Mouse (Mus musculus): Measurements from ENCODE around the gene Cd4.
"Not testable (repeated sequence)": the region's sequence is repeated elsewhere in the genome, so short reads cannot be mapped to it uniquely, and the experiment has no call there.

Gene Cd4

DNA sequence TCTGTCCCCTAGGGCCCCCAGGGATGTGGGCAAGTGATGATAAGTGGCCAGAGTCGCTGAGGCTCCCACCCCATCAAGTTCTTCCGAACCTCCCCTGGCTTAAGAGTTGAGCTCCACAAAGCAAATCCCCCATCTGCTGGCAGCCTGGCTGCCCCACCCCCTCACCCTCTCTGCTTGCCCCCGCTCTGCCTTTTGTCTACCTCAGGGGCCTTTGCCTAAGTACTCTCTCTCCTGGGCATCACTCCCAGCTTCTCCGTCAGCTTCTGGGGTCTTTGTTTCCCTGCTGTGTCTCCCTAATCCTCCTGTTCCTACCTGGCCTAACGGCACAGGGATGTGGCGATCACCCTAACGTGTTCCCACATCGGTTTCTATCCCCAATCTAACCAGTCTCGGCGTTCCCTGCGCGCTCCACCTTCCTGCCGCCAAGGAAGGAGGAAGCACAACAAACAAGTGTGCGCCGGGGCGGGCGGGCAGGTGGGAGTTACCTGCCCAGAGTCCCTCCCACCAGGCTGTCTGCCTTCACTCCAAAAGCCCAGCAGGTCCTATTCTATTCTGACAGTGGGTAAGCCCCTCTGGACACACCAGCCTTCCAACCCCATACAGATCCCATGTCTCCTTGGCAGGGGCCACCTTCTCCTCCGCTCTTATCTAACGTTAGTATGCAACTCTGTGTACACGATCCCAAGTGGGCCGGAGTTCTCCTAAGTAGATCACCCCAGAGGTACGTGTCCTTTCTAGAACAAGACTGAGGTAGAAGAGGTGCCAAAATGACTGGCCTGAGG, 27.3 kb upstream of the Cd4 start:
- DNase-seq, result peak; percentile 43

- no peak for DNase-seq
Observed at GRCm38 (mm10) chr6:124914511-124914910, 26.5 kb upstream of the Cd4 start.

DNA sequence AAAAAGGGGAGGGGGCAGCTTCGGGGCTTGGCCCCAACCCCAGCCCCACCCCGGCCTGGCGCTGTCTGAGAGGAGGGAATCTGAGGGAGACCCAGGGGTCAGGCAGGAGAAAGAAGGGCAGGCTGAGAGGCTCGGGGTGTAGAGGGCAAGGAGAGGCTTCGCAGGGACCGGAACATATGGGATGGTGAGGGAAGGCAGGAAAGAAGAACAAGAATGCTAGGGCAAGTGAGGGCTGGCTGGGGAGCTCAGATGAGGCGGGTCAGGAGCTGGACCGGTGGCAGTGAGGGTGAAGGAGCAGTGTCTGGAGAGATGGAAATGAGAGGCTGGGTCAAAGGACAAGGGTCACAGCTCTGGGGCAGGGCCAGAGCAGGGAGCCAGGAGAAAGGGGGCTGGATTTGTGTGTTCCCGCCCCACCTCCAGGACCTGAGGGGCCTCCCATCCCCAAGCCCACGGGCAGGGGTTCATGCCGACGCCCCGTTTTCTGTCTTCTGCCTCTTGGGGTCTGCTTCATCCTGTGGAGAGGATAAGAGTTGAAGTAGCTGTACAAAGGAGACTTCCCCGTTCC, 25.8 kb upstream of the Cd4 start:
- DNase-seq, result no peak

DNA sequence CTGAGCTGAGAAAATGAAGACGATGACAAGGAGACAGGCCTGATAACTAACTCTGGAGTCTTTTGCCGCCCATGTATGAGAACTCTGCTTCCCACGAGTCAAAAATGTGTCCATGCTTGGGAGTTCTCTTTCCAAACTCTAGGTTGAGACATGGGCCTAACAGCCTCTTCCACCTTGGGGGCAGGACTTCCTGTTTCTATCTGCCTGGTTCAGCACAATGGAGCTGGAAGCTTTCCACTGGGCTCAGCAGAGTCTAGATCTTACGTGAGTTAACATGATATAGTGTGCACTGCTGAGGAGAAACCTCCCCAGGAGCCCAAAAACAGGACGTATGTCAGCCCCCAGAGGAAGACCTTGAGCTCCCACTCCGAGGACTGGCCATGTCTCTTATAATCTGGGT, 25.2 kb upstream of the Cd4 start:
- DNase-seq, result no peak

DNA sequence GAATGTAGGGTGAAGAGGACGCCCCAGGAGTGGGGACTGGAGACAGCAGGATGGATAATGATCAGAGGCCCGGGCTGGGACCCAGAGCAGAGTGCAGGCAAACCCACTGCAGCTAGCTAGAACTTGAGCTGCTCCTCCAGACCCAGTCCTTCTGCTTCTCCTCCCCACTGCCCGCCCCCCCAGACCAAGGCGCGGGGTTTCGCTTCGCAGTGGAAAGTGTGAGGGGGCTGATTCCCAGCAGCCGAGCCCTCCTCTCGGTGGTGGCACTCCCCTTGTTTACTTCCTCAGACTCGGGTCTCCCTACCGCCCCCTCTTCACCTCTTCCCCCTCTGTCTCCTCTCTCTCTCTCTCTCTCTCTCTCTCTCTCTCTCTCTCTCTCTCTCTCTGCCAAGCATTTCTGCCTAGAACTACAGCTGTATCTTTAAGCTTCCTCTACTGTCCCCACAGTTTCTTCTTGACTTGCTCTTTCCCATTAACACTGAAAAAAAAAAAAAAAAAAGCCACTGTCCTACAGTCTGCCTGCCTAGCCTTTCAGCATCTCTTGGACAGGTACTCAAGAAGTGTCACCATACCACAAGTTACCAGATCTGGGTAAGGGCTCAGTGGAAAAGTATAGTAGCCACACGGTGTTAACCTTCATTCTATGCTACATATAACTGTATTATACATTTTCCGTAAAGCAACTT, 23.7 kb upstream of the Cd4 start, which contains the start of gene Lag3:
Gene Lag3, minus strand, starts transcription at position 173 of the 686 bp plus-strand sequence.
- DNase-seq, result peak; percentile 68

DNA sequence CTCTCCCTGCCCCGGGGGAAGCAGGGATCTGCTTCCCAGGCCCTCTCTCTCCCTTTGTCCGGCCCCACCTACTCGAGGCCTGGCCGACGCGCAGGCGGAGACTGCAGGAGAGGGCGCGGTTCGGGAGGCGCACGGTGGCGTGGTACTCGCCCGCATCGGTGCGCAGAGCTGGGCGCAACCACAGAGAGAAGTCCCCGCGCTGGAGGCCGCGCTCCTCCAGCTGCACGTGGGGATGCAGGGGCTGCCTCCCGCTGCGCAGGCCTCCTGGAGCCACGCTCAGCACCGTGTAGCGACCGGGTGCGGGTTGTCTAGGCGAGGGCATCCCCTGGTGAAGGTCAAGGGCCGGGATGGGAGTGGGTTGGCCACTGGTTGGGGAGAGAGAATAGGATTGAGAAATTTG, 22.0 kb upstream of the Cd4 start:
- peak; percentile 61 for DNase-seq

DNA sequence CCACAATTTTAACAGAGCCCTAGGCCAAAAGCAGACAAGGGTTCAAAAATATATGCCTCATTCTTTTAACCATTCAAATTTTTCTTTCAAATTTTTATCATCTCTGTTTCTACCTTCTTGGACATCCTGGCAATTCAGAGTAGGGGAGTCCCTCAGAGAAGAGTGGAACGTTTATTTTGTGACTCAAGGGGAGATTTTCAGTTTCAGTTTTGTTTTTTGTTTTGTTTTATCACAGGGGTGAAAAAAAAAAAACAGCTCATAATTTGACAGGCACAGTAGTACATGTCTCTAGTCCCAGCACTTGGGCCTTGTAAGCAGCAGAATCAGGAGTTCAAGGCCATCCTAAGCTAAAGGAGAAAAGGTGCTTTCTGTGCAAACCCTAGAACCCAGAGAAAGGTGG, 19.7 kb upstream of the Cd4 start:
- no peak for DNase-seq

DNA sequence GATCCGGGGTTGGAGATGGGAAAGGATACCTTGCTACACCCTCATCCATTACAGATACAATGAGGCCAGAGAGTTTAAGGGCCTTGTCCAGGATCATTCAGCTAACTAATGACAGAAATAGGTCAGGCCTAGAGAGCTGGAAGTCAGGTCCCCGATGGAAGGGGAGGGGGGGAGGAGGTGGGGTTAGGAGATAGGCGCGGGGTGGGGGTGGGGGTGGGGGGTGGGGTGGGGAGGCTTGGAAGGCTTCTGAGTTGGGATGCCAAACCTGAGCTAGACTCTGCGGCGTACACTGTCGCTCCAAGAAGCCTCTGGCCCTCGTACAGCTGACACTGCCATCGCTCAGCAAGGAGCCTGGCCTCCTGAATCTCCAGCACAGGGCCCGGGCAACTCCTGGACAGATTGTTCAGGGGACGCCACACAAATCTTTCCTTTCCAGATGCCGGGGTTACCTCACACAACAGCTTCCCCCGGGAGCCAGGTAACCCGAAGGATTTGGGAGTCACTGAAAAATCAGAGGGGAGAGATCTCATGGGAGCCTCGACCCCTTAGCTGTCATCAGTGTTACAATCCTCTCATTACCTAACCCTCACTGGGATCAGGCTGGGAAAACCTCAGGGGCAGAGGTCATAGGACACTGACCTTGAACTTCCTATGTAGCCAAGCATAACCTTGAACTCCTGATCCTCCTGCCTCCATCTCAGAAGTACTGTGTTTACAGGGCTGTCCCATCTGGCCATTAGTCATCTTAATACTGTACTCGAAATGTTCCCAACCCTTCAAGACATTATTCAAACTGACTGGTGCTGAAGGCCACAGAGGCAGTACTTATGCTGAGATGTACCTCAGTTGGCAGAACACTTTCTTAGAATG, 17.2 kb upstream of the Cd4 start:
- no peak for DNase-seq

- peak; percentile 66 for DNase-seq
Observed at GRCm38 (mm10) chr6:124904161-124904981, 16.4 kb upstream of the Cd4 start.

- peak; percentile 99 for DNase-seq
Observed at GRCm38 (mm10) chr6:124903580-124904151, 15.6 kb upstream of the Cd4 start.

GRCm38 (mm10) chr6:124901851-124902250, 13.8 kb upstream of the Cd4 start:
- DNase-seq, result peak; percentile 45

- DNase-seq, result peak; percentile 62
Observed at GRCm38 (mm10) chr6:124900801-124901480, 12.9 kb upstream of the Cd4 start.

- peak; percentile 81 for DNase-seq
Observed at GRCm38 (mm10) chr6:124900056-124900800, 12.2 kb upstream of the Cd4 start.

- peak; percentile 41 for DNase-seq
Observed at GRCm38 (mm10) chr6:124898359-124898758, 10.3 kb upstream of the Cd4 start.

DNA sequence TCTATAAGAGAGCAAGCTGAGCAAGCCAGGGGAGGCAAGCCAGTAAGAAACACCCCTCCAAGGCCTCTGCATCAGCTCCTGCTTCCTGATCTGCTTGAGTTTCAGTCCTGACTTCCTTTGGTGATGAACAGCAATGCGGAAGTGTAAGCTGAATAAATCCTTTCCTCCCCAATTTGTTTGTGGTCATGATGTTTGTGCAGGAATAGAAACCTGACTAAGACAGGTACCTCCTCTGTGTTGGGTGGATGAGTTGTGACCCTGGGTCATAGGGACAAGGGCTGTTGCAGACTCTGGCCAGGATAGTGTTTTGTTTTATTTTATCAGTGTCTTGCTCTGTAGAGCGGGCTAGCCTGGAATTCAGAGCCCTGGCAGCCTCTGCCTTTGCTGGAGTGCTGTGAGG, 6.1 kb upstream of the Cd4 start:
- DNase-seq, result not testable (repeated sequence)

DNA sequence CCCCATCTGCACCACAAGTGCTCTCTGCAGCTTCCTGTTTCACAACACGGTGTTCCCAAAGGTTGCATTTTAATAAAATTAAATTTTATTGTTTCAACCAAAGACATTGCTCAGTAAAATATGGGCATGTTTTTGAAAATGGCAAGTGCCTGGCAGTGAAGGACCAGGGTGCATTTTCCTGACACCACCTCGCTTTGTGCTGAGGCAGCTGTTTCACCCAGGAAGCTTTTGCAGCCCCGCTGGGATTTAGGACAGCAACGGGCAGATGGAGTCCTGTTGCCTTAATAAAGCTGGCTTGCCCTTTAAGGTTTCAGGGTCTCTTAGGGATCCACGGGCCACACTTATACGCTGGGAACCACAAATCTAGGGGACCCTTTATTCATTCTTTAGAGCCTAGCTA, 3.0 kb upstream of the Cd4 start:
- DNase-seq, result peak; percentile 45

DNA sequence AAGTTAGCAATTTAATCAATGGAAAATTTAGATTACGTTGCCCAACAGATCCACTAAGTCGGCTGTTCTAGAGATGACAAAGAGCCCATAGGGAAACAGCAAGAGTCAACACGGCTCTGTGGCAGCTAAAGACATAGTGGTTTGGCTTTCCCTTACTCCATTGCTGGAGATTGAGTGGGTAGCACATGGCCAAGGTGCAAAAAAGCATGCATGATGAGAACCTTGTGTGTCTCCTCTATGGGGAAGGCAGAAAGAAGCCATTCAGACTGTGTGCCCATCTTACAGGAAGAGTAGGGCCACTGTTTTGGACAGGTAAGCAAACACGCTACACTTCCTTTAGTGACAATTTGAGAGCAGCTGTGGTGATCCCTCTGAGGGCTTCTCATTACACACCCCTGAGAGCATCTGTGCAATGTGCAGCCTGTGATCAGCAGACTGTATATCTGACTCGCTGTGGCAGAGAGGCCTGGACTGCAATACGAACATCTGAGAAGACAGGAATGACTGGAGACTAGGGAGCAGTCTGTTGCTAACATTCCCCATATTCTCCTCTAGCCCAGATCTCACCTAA, 619 bp upstream of the Cd4 start:
- no peak for DNase-seq

DNA sequence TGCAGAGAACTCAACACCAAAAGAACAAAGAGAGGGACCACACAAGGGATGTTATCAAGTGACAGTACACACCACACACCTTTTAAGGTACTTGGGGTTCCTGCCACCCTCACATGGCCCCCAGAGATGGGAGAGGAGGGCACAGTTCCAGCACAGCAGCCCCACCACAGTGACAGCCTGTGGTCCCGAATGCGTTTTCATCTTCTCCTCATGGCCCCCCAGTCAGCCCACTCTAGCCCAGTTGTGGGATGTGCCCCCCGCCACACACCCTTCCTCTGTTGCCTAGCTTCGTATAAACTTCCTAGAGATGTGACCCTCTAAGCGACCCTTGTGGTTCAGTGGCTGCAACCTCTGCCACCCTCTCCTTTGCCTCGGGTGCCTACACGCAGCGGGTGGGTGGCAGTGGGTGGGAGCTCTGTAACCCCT, 2.1 kb downstream of the Cd4 start:
- DNase-seq, result peak; percentile 69

DNA sequence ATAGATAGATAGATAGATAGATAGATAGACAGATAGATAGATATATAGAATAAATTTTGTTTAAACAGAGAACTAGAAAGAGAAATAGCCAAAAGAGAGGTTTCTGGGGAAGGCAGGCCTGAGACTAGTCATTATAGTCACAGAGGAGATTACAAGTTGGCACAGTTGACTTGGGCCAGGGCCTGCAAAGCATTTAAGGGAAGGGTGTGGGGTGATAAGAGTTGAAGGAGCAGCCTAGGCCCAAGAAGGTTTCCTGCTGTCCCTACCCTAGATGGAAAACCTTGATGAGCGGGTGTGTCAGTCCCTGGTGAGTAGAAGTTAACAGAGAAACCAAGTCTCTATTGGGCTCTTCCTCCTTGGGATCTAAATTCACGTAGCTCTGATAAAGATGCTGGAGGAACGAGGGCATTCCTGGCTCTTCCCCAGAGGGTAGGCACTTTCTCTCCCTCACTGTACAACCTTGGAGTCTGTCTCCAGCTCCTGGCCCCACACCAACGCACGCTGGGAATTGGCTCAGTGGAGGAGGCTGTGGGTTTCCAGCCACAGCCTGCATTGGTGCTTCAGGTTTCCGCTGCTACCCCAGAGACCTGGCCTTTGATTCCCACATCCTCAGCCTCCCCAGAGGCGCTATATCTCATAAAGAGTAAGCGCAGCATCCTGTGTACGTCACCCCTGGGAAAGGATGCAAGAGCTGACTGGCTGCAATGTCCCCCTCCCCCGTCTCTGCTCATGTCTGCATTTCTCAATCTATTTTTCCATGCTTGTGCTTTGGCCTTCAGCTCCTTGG, 3.1 kb downstream of the Cd4 start:
- DNase-seq, result peak; percentile 75

Measured in thymus, postnatal 4 days (tissue).